Mouse (Mus musculus): ENCODE measurements around the gene Arhgap18.

GRCm38 (mm10) chr10:26832669-26833249 is 79.5 kb downstream of the Arhgap18 start:
- TF ChIP-seq CTCF (IDR thresholded peaks at IDR 0.05; ENCODE audit: low read depth) (0 out of 2 replicates have a peak, but pooled peaks have one; percentile 9), EP300 (IDR thresholded peaks at IDR 0.05; ENCODE audit: low read depth) (peak; percentile 62)
